Mouse (Mus musculus) left cerebral cortex, adult 2 months (tissue): Measurements from ENCODE around the gene Meaf6. TPM values are rescaled to one million over a fixed set of nuclear protein-coding genes. Genes with fewer than 3 reads are reported as not detected.

Source experiments
- DNase-seq, 2 experiments: peaks; one replicate each; pipeline ENCODE4 v3.0.0; 2021 to 2022; ENCODE audit warnings: low spot score in 2 of 2, mixed read lengths in 1 of 2; ENCODE audit errors: extremely low spot score in 1 of 2
- H3K27ac ChIP-seq: fragments of 200-600 bp; 2 replicates; pipeline ENCODE4 v1.8.1; 2022
- H3K4me3 ChIP-seq: fragments of 200-600 bp; 2 replicates; pipeline ENCODE4 v1.8.1; 2022
- CTCF ChIP-seq: fragments of 200-600 bp; IDR thresholded peaks from 2 replicates; pipeline ENCODE4 v1.8.1; 2022; ENCODE audit warnings: antibody characterized with exemption, mild to moderate bottlenecking, moderate library complexity
- intact Hi-C: fragments of 180-260 bp; cut with DNase I; formaldehyde crosslinking; loops from one replicate; pipeline ENCODE4 v1.15.1; 2025
- total RNA-seq, 2 experiments: library from RNA; stranded (reverse); gene quantifications; 2 replicates each; pipeline ENCODE4 v1.2.3; 2021

The Meaf6 gene
- total RNA-seq, 2 experiments from 2014 or later, result 132 to 138 TPM

GRCm38 (mm10) chr4:125127305-125128084 is 42.6 kb downstream of the Meaf6 start, which contains the start of gene Zc3h12a:
Gene Zc3h12a (minus strand): TSS chr4:125127840.
- intact Hi-C loops, result no loop called here
- TF ChIP-seq CTCF, result no peak
- peak within 1 kb of the TSS; percentile 82 for H3K4me3 ChIP-seq
- peak; percentile 73 to 77 for DNase-seq
- peak within 1 kb of the TSS; percentile 71 for H3K27ac ChIP-seq

DNA sequence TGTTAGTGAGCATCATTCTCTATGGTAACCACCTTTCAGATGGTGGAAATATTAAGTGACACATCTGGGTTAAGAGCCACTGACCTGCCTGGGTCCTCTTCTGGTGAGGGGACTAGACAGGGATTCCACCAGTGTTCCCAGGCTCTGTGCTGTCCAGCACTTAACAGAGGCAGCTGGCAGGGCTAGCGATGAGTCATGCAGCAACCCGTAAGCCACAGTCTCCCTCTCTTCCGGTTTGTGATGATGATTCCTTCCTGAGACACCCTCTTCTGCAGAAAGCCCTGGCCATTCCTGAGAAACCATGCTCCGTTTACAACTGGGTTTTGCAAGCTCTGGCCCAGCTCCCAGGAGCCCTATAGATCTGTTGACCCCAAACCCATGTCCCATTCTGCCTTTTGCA is 46.6 kb downstream of the Meaf6 start:
- intact Hi-C loops, result no loop called here
- TF ChIP-seq CTCF, result no peak
- H3K27ac ChIP-seq, result no peak overlapping the region

DNA sequence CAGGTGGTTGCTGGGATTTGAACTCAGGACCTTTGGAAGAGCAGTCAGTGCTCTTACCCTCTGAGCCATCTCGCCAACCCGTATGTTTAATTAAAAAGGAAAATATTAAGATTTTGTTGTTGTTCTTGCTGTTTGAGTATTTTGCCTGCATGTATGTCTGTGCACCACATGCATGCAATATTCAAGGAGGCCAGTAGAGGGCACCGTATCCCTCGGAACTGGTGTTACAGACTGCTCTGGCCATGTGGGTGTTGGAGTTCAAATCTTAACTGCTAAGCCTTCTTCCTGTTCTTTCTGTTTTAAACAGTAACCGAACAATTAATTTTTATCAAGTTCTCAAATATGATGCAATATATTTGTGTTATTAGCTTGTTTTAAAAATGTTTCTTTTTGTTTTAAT is 47.5 kb downstream of the Meaf6 start:
- Histone ChIP-seq H3K4me3 (no peak overlapping the region), H3K27ac (no peak overlapping the region)
- peak; percentile 76 for TF ChIP-seq CTCF
- intact Hi-C loops, result no loop called here
- DNase-seq, result peak in 1 of 2 experiments; percentile 55

More for the DNA sequence above, 46.6 kb downstream of the Meaf6 start:
- DNase-seq, result no peak
- no peak overlapping the region for H3K4me3 ChIP-seq

- Histone ChIP-seq H3K4me3 (no peak overlapping the region), H3K27ac (no peak overlapping the region)
- no peak for TF ChIP-seq CTCF
- no peak for DNase-seq
- intact Hi-C loops, result no loop called here
Observed at GRCm38 (mm10) chr4:125134192-125134591, 49.3 kb downstream of the Meaf6 start.

- no peak for DNase-seq
- H3K4me3 ChIP-seq, result no peak overlapping the region
- H3K27ac ChIP-seq, result no peak overlapping the region
- intact Hi-C loops, result no loop called here
- TF ChIP-seq CTCF, result no peak
Observed at GRCm38 (mm10) chr4:125134631-125135030, 49.7 kb downstream of the Meaf6 start.

- no peak for DNase-seq
- H3K27ac ChIP-seq, result no peak overlapping the region
- H3K4me3 ChIP-seq, result no peak overlapping the region
- TF ChIP-seq CTCF, result no peak
- intact Hi-C loops, result no loop called here
Observed at GRCm38 (mm10) chr4:125135076-125135855, 50.3 kb downstream of the Meaf6 start.

GRCm38 (mm10) chr4:125136303-125136888 is 51.5 kb downstream of the Meaf6 start:
- no peak for TF ChIP-seq CTCF
- no peak overlapping the region for H3K27ac ChIP-seq
- no peak overlapping the region for H3K4me3 ChIP-seq
- no peak for DNase-seq
- intact Hi-C loops, result no loop called here

GRCm38 (mm10) chr4:125138321-125138720 is 53.4 kb downstream of the Meaf6 start:
- no peak overlapping the region for H3K4me3 ChIP-seq
- no peak for TF ChIP-seq CTCF
- intact Hi-C loops, result no loop called here
- H3K27ac ChIP-seq, result no peak overlapping the region
- DNase-seq, result no peak

DNA sequence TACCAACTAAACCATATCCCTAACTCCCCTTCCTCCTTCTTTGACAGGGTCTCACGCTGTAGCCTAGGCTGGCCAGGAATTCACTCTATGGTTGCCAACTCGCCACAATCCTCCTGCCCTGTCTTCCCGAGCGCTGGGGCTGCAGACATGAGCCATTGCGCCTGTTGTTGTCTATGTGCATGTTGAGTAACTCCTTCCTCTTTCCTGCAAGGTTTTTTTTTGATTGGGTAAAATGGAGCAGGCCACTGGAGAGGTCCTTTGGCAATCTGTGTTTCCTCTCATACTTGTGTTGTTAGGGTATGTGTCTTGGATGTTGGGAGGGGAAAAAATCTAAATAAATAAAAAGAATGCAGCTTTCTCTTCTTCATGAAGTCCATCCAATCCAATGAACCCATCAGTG is 59.3 kb downstream of the Meaf6 start:
- no peak for DNase-seq
- no peak for TF ChIP-seq CTCF
- Histone ChIP-seq H3K27ac (no peak overlapping the region), H3K4me3 (no peak overlapping the region)
- intact Hi-C loops, result loop anchor here (2.0 kb wide), 1 partner anchor 27 kb away; no protein-coding TSS in a partner anchor

GRCm38 (mm10) chr4:125144627-125145026 is 59.7 kb downstream of the Meaf6 start:
- TF ChIP-seq CTCF, result no peak
- intact Hi-C loops, result loop anchor here (2.0 kb wide), 1 partner anchor 28 kb away; no protein-coding TSS in a partner anchor
- no peak for DNase-seq
- Histone ChIP-seq H3K4me3 (no peak overlapping the region), H3K27ac (no peak overlapping the region)

- intact Hi-C loops, result loop anchor here (2.0 kb wide), 1 partner anchor 28 kb away; no protein-coding TSS in a partner anchor
- Histone ChIP-seq H3K4me3 (no peak overlapping the region), H3K27ac (no peak overlapping the region)
- DNase-seq, result no peak
- TF ChIP-seq CTCF, result no peak
Observed at GRCm38 (mm10) chr4:125145213-125145612, 60.3 kb downstream of the Meaf6 start.

- TF ChIP-seq CTCF, result no peak
- H3K27ac ChIP-seq, result no peak overlapping the region
- no peak overlapping the region for H3K4me3 ChIP-seq
- no peak for DNase-seq
- intact Hi-C loops, result no loop called here
Observed at GRCm38 (mm10) chr4:125147970-125148369, 63.0 kb downstream of the Meaf6 start.
